Mouse (Mus musculus) lung, embryonic 14.5 days (tissue): ENCODE results near the gene Mapk10. TPM values are rescaled to one million over a fixed set of nuclear protein-coding genes. Genes with fewer than 3 reads are reported as not detected.

Experiments
- ATAC-seq: fragments of 200-750 bp; cut with Nextera tagmentation; 2 replicates; pipeline ENCODE4 v1.8.0; 2017; ENCODE audit warnings: mild to moderate bottlenecking, moderate TSS enrichment, moderate library complexity; ENCODE audit not compliant: insufficient read depth
- DNase-seq: peaks from one replicate; pipeline ENCODE4 v3.0.0-alpha.2; 2015
- H3K27ac ChIP-seq: fragments of 300-500 bp; sonication (generic); 2 replicates; pipeline ENCODE4 v1.5.1; 2014; ENCODE audit warnings: low read depth, mild to moderate bottlenecking, moderate library complexity
- H3K27me3 ChIP-seq: fragments of 300-500 bp; sonication (generic); 2 replicates; pipeline ENCODE4 v1.6.1; 2014; ENCODE audit warnings: low read length, control low read depth; ENCODE audit not compliant: insufficient read depth
- H3K36me3 ChIP-seq: fragments of 300-500 bp; sonication (generic); 2 replicates; pipeline ENCODE4 v1.6.1; 2014; ENCODE audit warnings: control low read depth; ENCODE audit not compliant: insufficient read depth
- H3K4me1 ChIP-seq: fragments of 300-500 bp; sonication (generic); 2 replicates; pipeline ENCODE4 v1.6.1; 2014; ENCODE audit warnings: antibody characterized with exemption, control low read depth; ENCODE audit not compliant: insufficient read depth
- H3K4me2 ChIP-seq: fragments of 300-500 bp; sonication (generic); 2 replicates; pipeline ENCODE4 v1.6.1; 2014; ENCODE audit warnings: mild to moderate bottlenecking
- H3K4me3 ChIP-seq: fragments of 300-500 bp; sonication (generic); 2 replicates; pipeline ENCODE4 v1.5.1; 2014; ENCODE audit warnings: low read depth, low read length
- H3K9ac ChIP-seq: fragments of 300-500 bp; sonication (generic); 2 replicates; pipeline ENCODE4 v1.6.1; 2014
- H3K9me3 ChIP-seq: fragments of 300-500 bp; sonication (generic); 2 replicates; pipeline ENCODE4 v1.6.1; 2016; ENCODE audit warnings: low read depth, low read length, control low read depth
- CTCF ChIP-seq: IDR thresholded peaks from 2 replicates; pipeline ENCODE4 v1.5.1; 2016; ENCODE audit warnings: antibody characterized with exemption, low read depth
- WGBS: fragments of 180-500 bp; shearing (Covaris S2); extraction: QIAGEN DNeasy Blood & Tissue Kit; methylation state at CpG from one replicate; pipeline ENCODE4 v1.1.7; 2014; 5-methylcytosine and 5-hydroxymethylcytosine counted together
- polyA plus RNA-seq: library from polyadenylated mRNA; unstranded; fragments of >200 nt; fragmentation: Nextera tagmentation; extraction: Ambion mirVana; gene quantifications from 2 replicates; pipeline ENCODE4 v1.2.1, GENCODE M21; 2014

Mapk10 gene
- polyA plus RNA-seq, 1 experiment from 2014 or later = 0.66 TPM

DNA sequence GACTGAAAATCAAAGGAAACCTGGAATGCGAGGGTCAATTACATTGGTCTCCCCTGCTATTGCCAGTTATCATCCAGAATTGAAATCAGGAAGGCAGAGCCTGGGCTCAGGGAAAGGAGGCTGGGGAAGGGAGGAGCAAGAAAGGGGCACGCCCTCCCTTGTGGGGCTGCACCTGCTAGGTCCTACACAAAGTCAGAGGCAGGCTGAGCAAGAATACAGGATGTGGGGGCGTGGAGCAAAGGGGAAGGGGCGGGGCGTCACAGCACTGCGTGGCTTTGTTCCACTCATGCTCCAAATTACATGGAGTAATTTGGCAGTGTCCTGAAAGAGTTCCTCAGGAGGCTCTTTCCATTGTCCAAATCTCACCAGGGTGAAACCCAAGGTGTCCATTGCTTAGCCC is 234.0 kb downstream of the Mapk10 start:
- H3K4me3 ChIP-seq = no peak overlapping the region
- 58% methylated on average over 6 of the region's 6 CpGs for WGBS
- TF ChIP-seq CTCF = no peak
- no peak overlapping the region for H3K4me2 ChIP-seq
- no peaks in the 10 kb centered on the region for H3K4me1 ChIP-seq
- H3K27me3 ChIP-seq = no peaks in the 10 kb centered on the region
- no peaks in the 10 kb centered on the region for H3K9me3 ChIP-seq
- no peak overlapping the region for H3K27ac ChIP-seq
- H3K36me3 ChIP-seq = no peaks in the 10 kb centered on the region
- no peak overlapping the region for H3K9ac ChIP-seq
- ATAC-seq (no peak), DNase-seq (peak; percentile 10)

DNA sequence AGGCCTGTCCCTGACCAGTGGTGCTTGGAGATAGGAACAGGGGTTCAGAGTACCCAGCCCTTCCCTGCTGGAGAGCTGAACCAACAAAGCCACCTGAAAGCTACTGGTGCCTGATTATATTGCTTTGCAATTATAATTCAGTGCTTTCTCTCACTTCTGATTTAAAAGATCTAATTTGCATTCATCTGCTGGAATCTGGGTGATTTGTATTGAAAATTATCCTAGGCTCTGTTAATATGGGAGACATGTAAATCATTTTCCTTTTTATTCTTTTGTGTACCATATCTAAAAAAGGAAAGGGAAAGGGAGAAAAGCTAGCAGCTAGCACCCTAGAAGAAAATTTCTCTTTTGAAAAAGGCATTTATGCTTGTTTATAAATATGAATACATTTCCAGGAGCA is 234.6 kb downstream of the Mapk10 start:
- H3K27me3 ChIP-seq = no peaks in the 10 kb centered on the region
- no peak for TF ChIP-seq CTCF
- H3K4me2 ChIP-seq = no peak overlapping the region
- no peak overlapping the region for H3K4me3 ChIP-seq
- H3K9ac ChIP-seq = no peak overlapping the region
- no peaks in the 10 kb centered on the region for H3K4me1 ChIP-seq
- no peak overlapping the region for H3K27ac ChIP-seq
- no peaks in the 10 kb centered on the region for H3K36me3 ChIP-seq
- ATAC-seq (no peak), DNase-seq (no peak)
- no peaks in the 10 kb centered on the region for H3K9me3 ChIP-seq

DNA sequence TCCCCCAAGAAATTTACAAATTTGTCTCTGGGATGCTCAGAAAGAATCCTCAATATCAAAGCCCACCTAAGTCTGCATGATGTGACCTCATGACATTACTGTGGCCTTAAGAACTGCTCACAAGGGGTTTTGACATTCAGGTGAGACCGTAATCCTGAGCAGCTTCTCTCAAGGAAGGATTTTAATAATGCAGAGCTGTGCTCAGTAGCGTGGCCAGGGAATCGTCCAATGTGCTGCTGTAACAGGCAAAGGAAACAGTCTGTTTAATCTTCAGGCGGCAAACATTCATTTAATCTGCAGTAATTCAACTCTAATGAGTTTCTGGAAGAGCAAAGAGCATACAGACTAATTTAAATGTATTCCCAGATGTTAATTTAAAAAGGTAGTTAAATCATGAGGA is 236.7 kb downstream of the Mapk10 start:
- no peak for TF ChIP-seq CTCF
- no peak overlapping the region for H3K27ac ChIP-seq
- H3K9me3 ChIP-seq = no peaks in the 10 kb centered on the region
- H3K4me3 ChIP-seq = no peak overlapping the region
- H3K9ac ChIP-seq = no peak overlapping the region
- DNase-seq = no peak
- H3K27me3 ChIP-seq = no peaks in the 10 kb centered on the region
- ATAC-seq = no peak
- no peaks in the 10 kb centered on the region for H3K4me1 ChIP-seq
- 74% methylated on average over 4 of the region's 4 CpGs for WGBS
- H3K36me3 ChIP-seq = no peaks in the 10 kb centered on the region
- H3K4me2 ChIP-seq = no peak overlapping the region

DNA sequence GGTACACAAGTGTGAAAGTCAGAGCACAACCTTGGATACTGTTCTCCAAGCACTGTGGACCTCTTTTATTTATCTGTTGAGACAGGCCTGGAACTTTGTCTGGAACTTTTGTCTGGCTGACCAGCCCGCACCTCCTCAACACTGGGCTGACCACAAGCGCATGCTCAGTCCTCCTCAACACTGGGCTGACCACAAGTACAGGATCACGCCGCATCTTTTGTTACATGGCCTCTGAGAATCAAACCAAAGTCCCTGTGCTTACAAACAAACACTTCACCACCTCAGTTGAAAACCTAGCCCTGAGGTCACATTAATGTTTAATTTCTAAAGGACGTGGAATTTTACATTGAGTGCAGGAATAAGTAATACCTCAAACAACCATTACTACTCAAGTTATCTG is 246.7 kb downstream of the Mapk10 start:
- Histone ChIP-seq H3K36me3 (no peaks in the 10 kb centered on the region), H3K9me3 (no peaks in the 10 kb centered on the region), H3K4me1 (no peaks in the 10 kb centered on the region), H3K4me3 (no peak overlapping the region), H3K27ac (no peak overlapping the region), H3K27me3 (no peaks in the 10 kb centered on the region), H3K9ac (no peak overlapping the region), H3K4me2 (no peak overlapping the region)
- no peak for ATAC-seq
- no peak for TF ChIP-seq CTCF
- WGBS = 78% methylated on average over 5 of the region's 5 CpGs
- no peak for DNase-seq

DNA sequence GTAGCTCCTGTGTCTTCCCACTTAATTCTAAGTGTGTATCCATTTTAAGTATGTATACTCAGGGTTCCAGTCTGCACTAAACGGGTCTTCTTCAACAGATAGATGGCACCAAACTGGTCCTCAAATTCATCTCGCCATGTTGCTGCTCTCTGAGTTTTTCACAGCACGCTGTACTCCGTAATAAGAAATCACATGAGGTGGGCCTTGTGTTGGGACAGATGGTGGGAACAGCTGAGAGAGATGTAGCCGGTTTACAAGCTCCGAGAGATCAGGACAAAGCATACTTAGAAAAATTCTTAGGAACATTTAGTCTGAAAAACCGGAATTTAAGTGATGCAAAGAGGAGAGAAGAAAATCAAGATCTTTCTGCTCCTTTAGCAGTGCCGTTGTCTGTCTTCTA is 257.7 kb downstream of the Mapk10 start:
- TF ChIP-seq CTCF = no peak
- ATAC-seq = no peak

DNA sequence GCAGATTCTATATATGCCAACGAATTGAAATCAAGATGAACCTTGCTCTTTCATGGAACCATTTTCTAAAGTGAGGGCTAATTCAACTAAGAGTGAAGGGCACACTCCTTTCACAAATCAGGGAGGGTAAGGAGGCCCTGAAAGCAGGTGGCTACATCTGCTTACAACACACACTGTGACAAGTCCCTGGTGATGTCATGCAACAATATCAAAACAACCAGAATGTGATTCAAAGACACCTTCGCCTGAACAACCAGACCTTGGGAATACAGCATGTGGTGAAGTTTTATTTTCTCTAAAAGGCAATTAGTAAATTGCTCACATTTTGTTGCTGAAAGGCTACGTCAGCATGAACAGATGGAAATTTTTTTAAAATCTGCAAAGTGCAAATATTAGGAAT is 258.2 kb downstream of the Mapk10 start:
- DNase-seq (no peak), ATAC-seq (no peak)
- H3K36me3 ChIP-seq = no peaks in the 10 kb centered on the region
- H3K9me3 ChIP-seq = no peaks in the 10 kb centered on the region
- H3K4me3 ChIP-seq = no peak overlapping the region
- no peak overlapping the region for H3K4me2 ChIP-seq
- 69% methylated on average over 3 of the region's 3 CpGs for WGBS
- no peak overlapping the region for H3K9ac ChIP-seq
- TF ChIP-seq CTCF = no peak
- no peaks in the 10 kb centered on the region for H3K27me3 ChIP-seq
- H3K27ac ChIP-seq = no peak overlapping the region
- H3K4me1 ChIP-seq = no peaks in the 10 kb centered on the region

More for the DNA sequence above, 257.7 kb downstream of the Mapk10 start:
- H3K27ac ChIP-seq = no peak overlapping the region
- H3K4me3 ChIP-seq = no peak overlapping the region
- H3K4me2 ChIP-seq = no peak overlapping the region
- no peaks in the 10 kb centered on the region for H3K4me1 ChIP-seq
- no peak for DNase-seq
- WGBS = 79% methylated on average over 8 of the region's 8 CpGs
- H3K9ac ChIP-seq = no peak overlapping the region
- no peaks in the 10 kb centered on the region for H3K9me3 ChIP-seq
- no peaks in the 10 kb centered on the region for H3K36me3 ChIP-seq
- no peaks in the 10 kb centered on the region for H3K27me3 ChIP-seq

DNA sequence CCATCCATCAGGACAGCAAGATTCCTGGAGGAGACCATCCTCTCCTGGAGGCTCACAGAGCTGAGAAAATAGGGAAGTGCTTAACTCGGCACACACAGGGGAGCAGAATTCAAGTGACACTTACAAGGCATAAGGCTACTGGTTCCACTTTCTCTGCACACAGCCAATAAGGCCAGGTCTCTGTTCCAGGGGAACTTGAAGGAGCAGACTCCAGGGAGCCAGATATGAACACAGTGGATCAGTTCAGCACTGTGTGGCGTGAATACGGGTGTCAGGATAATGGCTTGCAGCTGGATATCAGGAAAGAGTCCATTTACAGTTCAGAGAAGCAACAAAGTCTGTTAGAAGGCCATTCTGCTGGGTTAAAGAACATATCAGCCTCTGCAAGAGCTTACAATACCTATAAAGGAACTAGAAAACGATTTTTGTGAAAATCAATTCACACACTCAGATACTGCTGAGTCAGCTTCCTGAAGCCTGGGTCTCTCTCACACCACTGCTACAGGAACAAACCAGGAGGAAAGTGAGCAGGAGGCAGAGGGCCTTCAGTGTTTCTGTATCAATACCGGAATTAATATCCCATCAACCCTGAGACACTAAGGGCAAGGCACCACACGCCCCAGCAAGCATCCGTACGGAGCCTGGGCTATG is 263.9 kb downstream of the Mapk10 start:
- no peak for TF ChIP-seq CTCF
- WGBS = 47% methylated on average over 8 of the region's 8 CpGs
- no peaks in the 10 kb centered on the region for H3K36me3 ChIP-seq

DNA sequence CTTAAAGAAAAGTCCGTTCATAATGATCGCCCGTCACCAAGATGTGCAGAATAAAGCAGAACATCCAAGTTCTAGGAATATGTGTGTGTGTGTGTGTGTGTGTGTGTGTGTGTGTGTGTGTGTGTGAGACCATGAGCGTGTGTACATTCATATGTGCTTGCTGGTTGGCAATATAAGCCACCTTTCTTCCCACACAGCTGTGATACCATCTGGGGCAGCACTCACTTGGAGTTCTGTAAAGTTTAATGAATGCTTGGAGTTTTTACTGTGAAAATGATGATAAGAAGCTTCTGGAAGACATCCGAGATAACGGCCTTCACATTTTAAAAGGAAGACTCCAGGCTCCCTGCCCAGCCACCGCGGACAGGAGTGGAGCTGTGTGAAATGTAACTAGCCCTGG is 264.5 kb downstream of the Mapk10 start:
- Histone ChIP-seq H3K9me3 (no peaks in the 10 kb centered on the region; the same call in 1 of the 2 replicates), H3K9ac (no peak overlapping the region), H3K27ac (no peak overlapping the region), H3K4me2 (no peak overlapping the region), H3K27me3 (no peaks in the 10 kb centered on the region), H3K36me3 (no peaks in the 10 kb centered on the region), H3K4me1 (no peaks in the 10 kb centered on the region), H3K4me3 (no peak overlapping the region)
- DNase-seq (peak; percentile 47), ATAC-seq (no peak; the same call in 1 of the 2 replicates)
- no peak for TF ChIP-seq CTCF
- WGBS = 47% methylated on average over 8 of the region's 8 CpGs

More for the DNA sequence above, 263.9 kb downstream of the Mapk10 start:
- Histone ChIP-seq H3K9me3 (no peaks in the 10 kb centered on the region; the same call in 1 of the 2 replicates), H3K9ac (no peak overlapping the region), H3K4me1 (no peaks in the 10 kb centered on the region), H3K4me2 (no peak overlapping the region), H3K4me3 (no peak overlapping the region), H3K27me3 (no peaks in the 10 kb centered on the region), H3K27ac (no peak overlapping the region)
- DNase-seq = peak; percentile 70
- ATAC-seq = peak; percentile 87; the same call in 1 of the 2 replicates
